Mouse (Mus musculus) lung, postnatal 0 days (tissue): ENCODE data around the gene Tigd2.

Experiments used
- CTCF ChIP-seq: IDR thresholded peaks from 2 replicates; pipeline ENCODE4 v1.5.1; 2016; ENCODE audit warnings: antibody characterized with exemption, mild to moderate bottlenecking
- EP300 ChIP-seq: IDR thresholded peaks from 2 replicates; pipeline ENCODE4 v1.6.1; 2016; ENCODE audit warnings: antibody characterized with exemption, mild to moderate bottlenecking, control low read depth

GRCm38 (mm10) chr6:59255909-59256308, 47.2 kb downstream of the Tigd2 start:
- TF ChIP-seq EP300: no peak
- TF ChIP-seq CTCF: no peak
